Mouse (Mus musculus) small intestine, adult 2 months (tissue): Measurements from ENCODE around the gene Mmp14.

Experiments used
- CTCF ChIP-seq: fragments of 200-500 bp; IDR thresholded peaks from 2 replicates; pipeline ENCODE4 v1.5.1; 2012; ENCODE audit warnings: low read depth, mild to moderate bottlenecking, control low read depth, inconsistent platforms, low read length, moderate library complexity, mixed read lengths; ENCODE audit not compliant: insufficient replicate concordance, insufficient read length; ENCODE audit errors: extremely low read depth
- POLR2A ChIP-seq: fragments of 200-500 bp; IDR thresholded peaks from 2 replicates; pipeline ENCODE4 v1.6.1; 2012; ENCODE audit warnings: low read depth, mild to moderate bottlenecking, control low read depth, inconsistent platforms, low read length, moderate library complexity

DNA sequence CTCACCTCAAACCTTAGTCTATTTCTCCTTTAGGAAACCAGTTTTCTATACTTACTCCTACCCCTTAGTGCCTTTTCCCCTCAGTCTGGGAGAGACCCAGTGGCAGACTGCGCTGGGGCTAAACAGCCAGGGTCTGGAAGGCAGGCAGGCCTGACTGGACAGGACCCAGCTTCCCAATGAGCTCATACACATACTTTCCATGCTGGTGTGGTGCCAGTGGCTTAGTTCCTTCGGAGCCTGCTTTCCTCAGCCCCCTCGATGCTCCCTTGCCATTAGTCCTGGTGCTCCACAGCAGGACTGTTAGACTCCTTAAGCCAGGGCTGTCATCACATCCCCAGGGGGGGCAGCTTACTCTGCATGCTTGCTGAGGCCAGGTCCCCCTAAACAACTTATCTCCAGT, 14.1 kb downstream of the Mmp14 start:
- TF ChIP-seq CTCF (no peak), POLR2A (no peak)
